Mouse (Mus musculus): ENCODE results near the gene Tmem150b. TPM values are rescaled to one million over a fixed set of nuclear protein-coding genes. Genes with fewer than 3 reads are reported as not detected.

Tmem150b gene
- polyA plus RNA-seq, 3 experiments from 2014 or later, result not detected

GRCm38 (mm10) chr7:4659911-4660443 is 65.1 kb downstream of the Tmem150b start:
- no peak for ATAC-seq

DNA sequence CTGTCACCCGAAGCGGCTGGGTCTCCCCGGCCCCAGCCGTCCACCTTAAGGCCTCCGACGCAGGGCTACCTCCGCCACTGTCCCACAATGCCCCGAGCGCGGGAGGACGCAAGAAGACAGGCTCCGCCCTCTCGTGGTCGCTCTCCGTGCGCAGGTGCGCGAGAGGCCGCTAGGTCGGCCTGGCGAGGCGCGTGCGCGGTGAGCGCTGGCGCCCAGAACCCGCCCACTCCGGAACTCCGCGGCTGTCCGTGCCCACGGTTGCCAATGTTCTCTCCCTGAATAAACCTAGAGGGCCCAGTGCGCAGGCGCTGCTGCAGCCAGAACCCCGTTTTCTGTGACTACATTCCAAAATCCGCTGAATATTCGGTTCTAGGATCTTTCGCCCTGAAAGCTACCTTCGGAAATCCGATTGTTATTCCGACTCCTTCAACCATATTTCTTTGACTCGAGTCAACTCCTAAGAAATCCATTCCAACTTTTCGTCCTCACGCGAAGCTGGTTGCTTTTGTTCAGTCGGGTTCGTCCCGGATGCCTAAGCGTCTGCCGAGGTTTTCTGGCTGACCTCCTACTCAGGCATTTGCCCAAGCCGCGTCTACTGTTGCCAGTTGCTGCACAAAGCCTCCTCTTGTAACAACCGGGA is 66.0 kb downstream of the Tmem150b start, which contains the start of gene Ppp6r1:
Gene Ppp6r1, minus strand, starts transcription at position 108 of the 640 bp plus-strand sequence.
- peak; percentile 78 for ATAC-seq

DNA sequence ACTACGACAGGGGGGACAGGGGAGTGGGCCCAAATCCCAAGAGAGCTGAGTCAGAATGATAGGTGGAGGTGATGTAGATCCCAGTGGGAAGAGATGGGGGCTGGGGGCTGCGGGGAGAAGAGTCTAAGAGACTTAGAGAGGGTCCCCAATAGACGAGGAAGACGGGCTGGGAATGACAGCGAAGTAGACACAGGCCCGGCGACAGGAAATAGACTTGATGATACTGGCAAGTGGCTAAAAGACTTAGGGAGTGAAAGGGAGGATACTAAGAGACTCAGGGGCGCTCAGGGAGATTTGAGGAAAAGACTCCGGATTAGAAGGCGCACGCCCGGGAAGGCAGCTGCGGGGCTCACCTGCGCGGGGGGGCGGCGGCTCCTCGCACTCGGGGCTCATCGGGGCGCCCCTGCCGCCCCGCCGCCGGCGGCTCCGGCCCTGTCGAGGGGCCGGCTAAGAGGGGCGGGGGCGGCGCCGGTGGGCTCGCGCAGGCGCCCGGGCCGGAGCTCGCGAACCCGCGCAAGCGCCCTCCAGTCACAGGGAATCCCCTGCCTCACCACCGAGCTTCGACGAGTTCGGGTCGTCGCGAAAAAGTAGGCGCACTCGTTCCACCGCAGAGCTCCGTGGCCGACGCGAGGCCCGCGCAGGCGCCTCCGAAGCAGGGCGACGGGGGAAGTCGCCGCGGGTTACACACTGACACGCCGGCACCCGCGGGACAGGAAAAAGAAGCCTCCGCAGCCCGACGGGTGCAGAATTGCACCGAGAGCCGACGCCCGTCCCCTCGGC is 66.7 kb downstream of the Tmem150b start:
- peak; percentile 19 for ATAC-seq

DNA sequence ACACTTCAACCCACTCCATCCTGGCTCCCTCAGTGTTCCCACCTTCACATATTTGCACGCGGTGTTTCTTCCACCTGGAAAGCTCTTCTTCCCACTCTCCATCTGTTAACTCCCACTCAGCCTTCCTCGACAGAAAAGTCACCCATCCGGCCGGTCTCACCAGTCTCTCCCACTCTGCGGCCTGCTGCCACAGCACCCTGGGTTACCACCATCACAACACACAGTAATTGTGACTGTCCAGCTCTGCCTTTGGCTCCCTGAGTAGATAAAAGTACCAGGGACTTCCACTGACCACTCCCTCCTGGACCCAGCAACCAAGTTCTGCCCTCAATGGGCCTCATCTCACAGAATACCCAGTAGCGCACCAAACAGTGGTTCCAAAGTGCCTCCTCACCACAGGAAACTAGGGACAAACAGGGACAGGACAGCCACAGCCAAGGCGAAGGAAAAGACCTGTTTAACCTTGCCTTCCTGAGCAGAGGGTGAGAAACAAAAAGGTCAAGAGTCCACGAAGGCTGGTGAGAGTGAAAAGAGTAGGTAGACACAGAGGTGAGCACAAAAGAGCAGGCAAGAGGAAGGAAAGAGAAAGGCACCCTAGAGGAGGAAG is 67.4 kb downstream of the Tmem150b start:
- no peak for ATAC-seq

Other genes with a start within 250 kb of the Tmem150b start
- gene Ppp1r12c, start 223.6 kb downstream of the Tmem150b start, polyA plus RNA-seq (2017; shearing (Covaris generic)), result 10 to 100 TPM; 19.1 to 23.9 (median 19.4) TPM
- 1 to 10 TPM; 6.4 to 8.0 (median 6.9) TPM for gene Tnnt1, start 208.9 kb downstream of the Tmem150b start, polyA plus RNA-seq (2017; shearing (Covaris generic))
- 1 to 10 TPM in 2 of 3 experiments, under 1 TPM in 1; 0.48 to 3.4 (median 1.4) TPM for gene Tnni3, start 201.0 kb downstream of the Tmem150b start, polyA plus RNA-seq (2017; shearing (Covaris generic))
- gene Dnaaf3, start 192.8 kb downstream of the Tmem150b start, polyA plus RNA-seq (2017; shearing (Covaris generic)), result 1 to 10 TPM; 1.3 to 2.1 (median 1.3) TPM
- gene Syt5, start 177.7 kb downstream of the Tmem150b start, polyA plus RNA-seq (2017; shearing (Covaris generic)), result under 1 TPM in 1 of 3 experiments, not detected in 2; 0.83 TPM
- not detected for gene Ptprh, start 121.2 kb downstream of the Tmem150b start, polyA plus RNA-seq (2017; shearing (Covaris generic))
- gene Tmem86b, start 93.8 kb downstream of the Tmem150b start, polyA plus RNA-seq (2017; shearing (Covaris generic)), result 1 to 10 TPM; 3.1 to 4.1 (median 4.0) TPM
- 10 to 100 TPM in 1 of 3 experiments, 1 to 10 TPM in 2; 7.7 to 13.6 (median 9.7) TPM for gene Ppp6r1, start 66.2 kb downstream of the Tmem150b start, polyA plus RNA-seq (2017; shearing (Covaris generic))
- 10 to 100 TPM; 41.5 to 52.0 (median 46.5) TPM for gene Hspbp1, start 40.2 kb downstream of the Tmem150b start, polyA plus RNA-seq (2017; shearing (Covaris generic))
- under 1 TPM in 1 of 3 experiments, not detected in 2; 0.62 TPM for gene Brsk1, start 34.6 kb downstream of the Tmem150b start, polyA plus RNA-seq (2017; shearing (Covaris generic))
- gene Kmt5c, start 14.9 kb upstream of the Tmem150b start, polyA plus RNA-seq (2017; shearing (Covaris generic)), result 10 to 100 TPM; 22.6 to 25.7 (median 24.9) TPM
- gene Cox6b2, start 27.8 kb upstream of the Tmem150b start, polyA plus RNA-seq (2017; shearing (Covaris generic)), result 1 to 10 TPM in 1 of 3 experiments, under 1 TPM in 1, not detected in 1; 0.86 to 1.4 TPM
- not detected for gene Fam71e2, start 46.1 kb upstream of the Tmem150b start, polyA plus RNA-seq (2017; shearing (Covaris generic))
- gene Il11, start 57.6 kb upstream of the Tmem150b start, polyA plus RNA-seq (2017; shearing (Covaris generic)), result not detected
- gene Tmem190, start 57.7 kb upstream of the Tmem150b start, polyA plus RNA-seq (2017; shearing (Covaris generic)), result not detected
- gene Tmem238, start 64.4 kb upstream of the Tmem150b start, polyA plus RNA-seq (2017; shearing (Covaris generic)), result under 1 TPM in 1 of 3 experiments, not detected in 2; 0.90 TPM
- 100 to 1,000 TPM; 324 to 638 (median 419) TPM for gene Rpl28, start 67.6 kb upstream of the Tmem150b start, polyA plus RNA-seq (2017; shearing (Covaris generic))
- gene Ube2s, start 87.3 kb upstream of the Tmem150b start, polyA plus RNA-seq (2017; shearing (Covaris generic)), result 10 to 100 TPM; 13.2 to 64.5 (median 31.1) TPM
- gene Shisa7, start 119.4 kb upstream of the Tmem150b start, polyA plus RNA-seq (2017; shearing (Covaris generic)), result not detected
- 10 to 100 TPM; 26.6 to 36.5 (median 34.4) TPM for gene Isoc2b, start 145.0 kb upstream of the Tmem150b start, polyA plus RNA-seq (2017; shearing (Covaris generic))
- gene Isoc2a, start 151.9 kb upstream of the Tmem150b start, polyA plus RNA-seq (2017; shearing (Covaris generic)), result under 1 TPM; 0.58 to 0.92 (median 0.70) TPM
- gene Gm36210, start 181.3 kb upstream of the Tmem150b start, polyA plus RNA-seq (2017; shearing (Covaris generic)), result not detected
- gene Zfp628, start 190.0 kb upstream of the Tmem150b start, polyA plus RNA-seq (2017; shearing (Covaris generic)), result 1 to 10 TPM in 2 of 3 experiments, under 1 TPM in 1; 0.93 to 1.8 (median 1.6) TPM
- under 1 TPM in 2 of 3 experiments, not detected in 1; 0.34 to 0.44 TPM for gene Nat14, start 196.8 kb upstream of the Tmem150b start, polyA plus RNA-seq (2017; shearing (Covaris generic))
- gene Ssc5d, start 200.5 kb upstream of the Tmem150b start, polyA plus RNA-seq (2017; shearing (Covaris generic)), result not detected
- gene Sbk2, start 239.2 kb upstream of the Tmem150b start, polyA plus RNA-seq (2017; shearing (Covaris generic)), result 1 to 10 TPM in 2 of 3 experiments, not detected in 1; 1.2 to 2.0 TPM
- not detected for gene Sbk3, start 245.9 kb upstream of the Tmem150b start, polyA plus RNA-seq (2017; shearing (Covaris generic))